Mouse (Mus musculus) CH12.LX (cell line): Measurements from ENCODE around the gene Wdr62.

Experiments
- BHLHE40 ChIP-seq: IDR thresholded peaks from 2 replicates; pipeline ENCODE4 v1.6.1; 2011; ENCODE audit warnings: mild to moderate bottlenecking, low read depth, low read length, improper control_type of control experiment
- CHD2 ChIP-seq: IDR thresholded peaks from 2 replicates; pipeline ENCODE4 v1.6.1; 2011; ENCODE audit warnings: low read length, improper control_type of control experiment
- CTCF ChIP-seq, 2 experiments: IDR thresholded peaks in 1 of 2; conservative IDR thresholded peaks in 1 of 2; 2 replicates each; pipeline ENCODE4 v1.5.1; 2011 to 2012; ENCODE audit warnings: low read depth in 2 of 2, low read length in 2 of 2, improper control_type of control experiment in 1 of 2, inconsistent platforms in 1 of 2, mild to moderate bottlenecking in 1 of 2, moderate library complexity in 1 of 2
- EP300 ChIP-seq: IDR thresholded peaks from 2 replicates; pipeline ENCODE4 v1.6.1; 2011; ENCODE audit warnings: low read length, improper control_type of control experiment
- JUND ChIP-seq: conservative IDR thresholded peaks from 2 replicates; pipeline ENCODE4 v1.6.1; 2011; ENCODE audit warnings: low read depth, low read length, improper control_type of control experiment
- MAFK ChIP-seq: IDR thresholded peaks from 2 replicates; pipeline ENCODE4 v1.6.1; 2011; ENCODE audit warnings: low read length, improper control_type of control experiment; ENCODE audit not compliant: insufficient replicate concordance
- MAZ ChIP-seq: IDR thresholded peaks from 2 replicates; pipeline ENCODE4 v1.6.1; 2012; ENCODE audit warnings: low read depth, mild to moderate bottlenecking, inconsistent platforms, low read length, improper control_type of control experiment, moderate library complexity
- MYC ChIP-seq: IDR thresholded peaks from 2 replicates; pipeline ENCODE4 v1.6.1; 2011; ENCODE audit warnings: low read depth, mild to moderate bottlenecking, improper control_type of control experiment, low read length
- POLR2A ChIP-seq: IDR thresholded peaks from 2 replicates; pipeline ENCODE4 v1.6.1; 2011; ENCODE audit warnings: low read depth, mild to moderate bottlenecking, improper control_type of control experiment, low read length
- POLR2AphosphoS2 ChIP-seq: IDR thresholded peaks from 2 replicates; pipeline ENCODE4 v1.6.1; 2011; ENCODE audit warnings: low read depth, low read length, improper control_type of control experiment
- TCF12 ChIP-seq: IDR thresholded peaks from 2 replicates; pipeline ENCODE4 v1.6.1; 2014; ENCODE audit warnings: low read depth, mild to moderate bottlenecking, inconsistent platforms, low read length, improper control_type of control experiment
- USF1 ChIP-seq: IDR thresholded peaks from 2 replicates; pipeline ENCODE4 v1.6.1; 2014; ENCODE audit warnings: low read depth, mild to moderate bottlenecking, inconsistent platforms, low read length, improper control_type of control experiment
- ZKSCAN1 ChIP-seq: IDR thresholded peaks from 2 replicates; pipeline ENCODE4 v1.6.1; 2012; ENCODE audit warnings: low read depth, inconsistent platforms, low read length, improper control_type of control experiment, borderline replicate concordance

DNA sequence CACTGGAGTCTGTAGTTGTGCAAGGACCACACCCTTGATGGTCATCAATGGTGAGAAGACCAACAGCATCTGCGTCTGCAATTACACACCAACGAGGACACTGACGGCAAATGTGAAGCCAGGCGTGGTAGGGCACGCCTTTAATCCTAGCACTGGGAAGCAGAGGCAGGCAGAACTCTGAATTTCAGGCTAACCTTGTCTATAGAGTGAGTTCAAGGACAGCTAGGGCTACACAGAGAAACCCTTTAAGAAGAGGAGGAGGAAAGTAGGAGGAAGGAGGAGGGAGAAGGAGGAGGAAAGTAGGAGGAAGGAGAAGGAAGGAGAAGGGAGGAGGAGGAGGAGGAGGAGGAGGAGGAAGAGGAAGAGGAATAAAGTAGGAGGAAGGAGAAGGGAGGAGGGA is 14.7 kb downstream of the Wdr62 start:
- TF ChIP-seq POLR2A (no peak), CTCF (conservative IDR thresholded peaks at IDR 0.05 in 1 of 2, IDR thresholded peaks at IDR 0.05 in 1 of 2; ENCODE audit: low read depth in 2 of 2, low read length in 2 of 2) (no peak), EP300 (no peak), USF1 (no peak), CHD2 (no peak), BHLHE40 (no peak), ZKSCAN1 (no peak), POLR2AphosphoS2 (no peak), TCF12 (no peak), MAFK (no peak), JUND (no peak), MYC (no peak), MAZ (no peak)
